Mouse (Mus musculus) liver, postnatal 0 days (tissue): Measurements from ENCODE around the gene Zcchc24. TPM values are rescaled to one million over a fixed set of nuclear protein-coding genes. Genes with fewer than 3 reads are reported as not detected.

Experiments
- ATAC-seq: fragments of 200-750 bp; cut with Nextera tagmentation; 2 replicates; pipeline ENCODE4 v1.8.0; 2017; ENCODE audit warnings: mild to moderate bottlenecking, moderate library complexity
- DNase-seq: peaks from one replicate; pipeline ENCODE4 v3.0.0-alpha.2; 2016
- H3K27ac ChIP-seq: fragments of 300-500 bp; sonication (generic); 2 replicates; pipeline ENCODE4 v1.5.1; 2014; ENCODE audit warnings: antibody characterized with exemption, moderate library complexity, mild to moderate bottlenecking, low read depth
- H3K27me3 ChIP-seq: fragments of 300-500 bp; sonication (generic); 2 replicates; pipeline ENCODE4 v1.6.1; 2014; ENCODE audit warnings: low read length, control low read depth, mixed read lengths; ENCODE audit not compliant: insufficient read depth
- H3K36me3 ChIP-seq: fragments of 300-500 bp; sonication (generic); replicated peaks from 2 replicates; pipeline ENCODE4 v1.6.1; 2014; ENCODE audit warnings: mild to moderate bottlenecking, control low read depth, low read length, moderate library complexity, mixed read lengths; ENCODE audit not compliant: insufficient read depth
- H3K4me1 ChIP-seq: fragments of 300-500 bp; sonication (generic); 2 replicates; pipeline ENCODE4 v1.6.1; 2014; ENCODE audit warnings: antibody characterized with exemption, mild to moderate bottlenecking, control low read depth; ENCODE audit not compliant: insufficient read depth
- H3K4me2 ChIP-seq: fragments of 300-500 bp; sonication (generic); 2 replicates; pipeline ENCODE4 v1.6.1; 2014; ENCODE audit warnings: low read depth, mild to moderate bottlenecking, low read length, moderate library complexity, mixed read lengths
- H3K4me3 ChIP-seq: fragments of 300-500 bp; sonication (generic); 2 replicates; pipeline ENCODE4 v1.5.1; 2014; ENCODE audit warnings: low read depth, low read length
- H3K9ac ChIP-seq: fragments of 300-500 bp; sonication (generic); replicated peaks from 2 replicates; pipeline ENCODE4 v1.6.1; 2014; ENCODE audit warnings: mild to moderate bottlenecking, moderate library complexity
- H3K9me3 ChIP-seq: fragments of 300-500 bp; sonication (generic); 2 replicates; pipeline ENCODE4 v1.6.1; 2016; ENCODE audit warnings: mild to moderate bottlenecking, control low read depth, low read length, mixed read lengths
- CTCF ChIP-seq: sonication (generic); IDR thresholded peaks from 2 replicates; pipeline ENCODE4 v1.5.1; 2016; ENCODE audit warnings: antibody characterized with exemption, low read depth
- EP300 ChIP-seq: IDR thresholded peaks from 2 replicates; pipeline ENCODE4 v1.6.1; 2016; ENCODE audit warnings: antibody characterized with exemption, low read depth, mild to moderate bottlenecking
- WGBS: fragments of 180-500 bp; shearing (Covaris S2); extraction: QIAGEN DNeasy Blood & Tissue Kit; methylation state at CpG from one replicate; pipeline ENCODE4 v1.1.7; 2014; ENCODE audit not compliant: insufficient replicate concordance; 5-methylcytosine and 5-hydroxymethylcytosine counted together
- polyA plus RNA-seq: library from polyadenylated mRNA; unstranded; fragments of >200 nt; fragmentation: Nextera tagmentation; extraction: Ambion mirVana; gene quantifications from 2 replicates; pipeline ENCODE4 v1.2.1, GENCODE M21; 2015

Zcchc24 gene
- polyA plus RNA-seq, 1 experiment from 2014 or later, result 13.8 TPM

DNA sequence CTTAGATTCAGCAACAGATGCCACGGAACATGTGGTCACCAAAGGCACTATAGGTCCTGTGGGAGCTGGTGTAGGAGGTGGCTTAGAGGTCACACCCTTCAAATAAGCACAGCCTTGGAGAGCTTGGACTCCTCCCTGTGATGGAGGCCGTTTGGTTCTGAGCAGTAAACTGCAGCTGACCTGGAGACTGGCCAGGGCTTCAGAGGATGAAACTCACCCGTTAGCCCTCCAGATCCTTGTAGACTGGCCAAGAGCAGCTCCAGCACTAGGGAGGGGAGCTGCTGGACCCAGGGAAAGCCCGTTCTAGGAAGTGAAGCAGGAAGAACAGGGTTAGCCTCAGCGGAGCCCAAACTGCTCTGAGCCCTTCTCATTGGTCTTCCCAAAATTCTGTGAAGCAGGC lies 18.1 kb upstream of the Zcchc24 start:
- Histone ChIP-seq H3K27ac (no peak overlapping the region), H3K9me3 (no peaks in the 10 kb centered on the region), H3K9ac (no peak overlapping the region), H3K4me1 (peaks cover 10% of the 10 kb centered on the region), H3K4me2 (no peak overlapping the region), H3K36me3 (no peaks in the 10 kb centered on the region), H3K27me3 (no peaks in the 10 kb centered on the region), H3K4me3 (no peak overlapping the region)
- TF ChIP-seq CTCF (no peak), EP300 (no peak)
- ATAC-seq (no peak), DNase-seq (no peak)
- WGBS, result 58% methylated on average over 5 of the region's 5 CpGs

DNA sequence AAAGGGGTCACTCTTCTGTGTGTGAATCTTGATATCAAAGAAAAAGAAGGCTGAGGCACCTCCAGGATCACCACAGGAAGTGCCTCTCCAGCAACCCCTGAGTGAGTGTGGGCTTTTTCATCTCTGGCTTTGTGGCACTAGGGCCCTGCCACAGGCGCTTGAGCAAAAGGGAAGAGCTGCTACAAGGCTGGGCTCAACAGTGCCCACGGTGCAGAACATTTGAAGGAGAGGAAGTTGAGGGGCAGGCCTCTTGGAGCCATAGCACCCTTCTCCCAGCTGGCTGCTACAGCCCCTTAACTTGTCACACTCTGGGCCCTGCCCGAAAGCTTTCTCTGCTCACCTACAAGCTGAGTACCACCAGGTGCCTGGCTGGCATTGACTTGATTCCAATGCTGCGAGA lies 16.4 kb upstream of the Zcchc24 start:
- Histone ChIP-seq H3K4me2 (no peak overlapping the region), H3K9me3 (no peaks in the 10 kb centered on the region), H3K27me3 (no peaks in the 10 kb centered on the region), H3K27ac (no peak overlapping the region), H3K4me1 (peaks cover 10% of the 10 kb centered on the region), H3K9ac (no peak overlapping the region), H3K36me3 (no peaks in the 10 kb centered on the region), H3K4me3 (no peak overlapping the region)
- no peak for DNase-seq
- WGBS, result 54% methylated on average over 4 of the region's 4 CpGs
- no peak for ATAC-seq
- TF ChIP-seq EP300 (no peak), CTCF (no peak)

DNA sequence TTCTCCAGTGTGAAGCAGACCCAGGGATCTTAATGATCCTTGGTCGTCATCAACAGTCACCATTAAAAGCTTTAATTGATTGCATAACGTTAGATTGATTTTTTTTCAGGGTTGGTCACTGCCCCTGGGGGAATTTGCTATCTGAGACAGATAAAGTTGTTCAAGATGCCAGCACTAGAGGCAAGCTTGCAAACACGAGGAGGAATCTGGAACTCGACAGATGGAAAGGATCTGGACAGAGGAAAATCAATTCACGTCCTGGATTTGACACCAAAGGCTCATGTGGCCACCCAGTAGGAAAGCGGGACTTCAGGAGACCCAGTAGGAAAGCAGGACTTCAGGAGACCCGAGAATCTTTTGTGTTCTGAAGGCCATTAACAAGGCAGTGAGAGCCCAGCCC lies 14.4 kb upstream of the Zcchc24 start:
- no peak overlapping the region for H3K4me2 ChIP-seq
- H3K4me1 ChIP-seq, result peaks cover 3% of the 10 kb centered on the region; the same call in 1 of the 2 replicates
- no peak overlapping the region for H3K9ac ChIP-seq
- TF ChIP-seq CTCF (no peak), EP300 (no peak)
- no peaks in the 10 kb centered on the region for H3K36me3 ChIP-seq
- no peak overlapping the region for H3K4me3 ChIP-seq
- H3K27me3 ChIP-seq, result no peaks in the 10 kb centered on the region
- no peak for ATAC-seq
- H3K27ac ChIP-seq, result no peak overlapping the region
- 48% methylated on average over 7 of the region's 7 CpGs for WGBS
- no peaks in the 10 kb centered on the region for H3K9me3 ChIP-seq
- no peak for DNase-seq

DNA sequence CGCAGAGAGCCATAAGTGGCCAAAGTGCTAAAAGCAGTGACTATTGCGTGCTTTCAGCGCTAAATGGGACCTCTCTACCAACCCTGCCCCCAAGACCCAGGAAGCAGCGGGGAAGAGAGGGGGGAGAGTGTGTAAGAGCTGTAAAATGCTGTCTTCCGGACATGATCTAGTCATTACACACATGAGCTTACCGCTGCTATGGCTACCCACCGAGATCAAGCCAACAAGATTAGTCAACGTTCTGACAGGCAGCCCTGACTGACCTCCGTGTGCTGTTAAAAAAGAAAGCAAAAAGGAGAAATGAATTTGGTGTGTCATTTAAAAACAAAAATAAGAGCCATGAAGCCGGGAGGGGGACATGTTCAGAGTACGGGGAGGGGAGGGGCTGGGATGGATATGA lies 11.8 kb upstream of the Zcchc24 start:
- TF ChIP-seq EP300, result no peak
- TF ChIP-seq CTCF, result no peak
- Histone ChIP-seq H3K27ac (no peak overlapping the region), H3K4me3 (no peak overlapping the region), H3K4me1 (peaks cover 9% of the 10 kb centered on the region; the same call in 1 of the 2 replicates), H3K4me2 (no peak overlapping the region), H3K36me3 (no peaks in the 10 kb centered on the region), H3K9ac (no peak overlapping the region), H3K27me3 (no peaks in the 10 kb centered on the region), H3K9me3 (no peaks in the 10 kb centered on the region)
- ATAC-seq (no peak), DNase-seq (no peak)
- 62% methylated on average over 11 of the region's 11 CpGs for WGBS

DNA sequence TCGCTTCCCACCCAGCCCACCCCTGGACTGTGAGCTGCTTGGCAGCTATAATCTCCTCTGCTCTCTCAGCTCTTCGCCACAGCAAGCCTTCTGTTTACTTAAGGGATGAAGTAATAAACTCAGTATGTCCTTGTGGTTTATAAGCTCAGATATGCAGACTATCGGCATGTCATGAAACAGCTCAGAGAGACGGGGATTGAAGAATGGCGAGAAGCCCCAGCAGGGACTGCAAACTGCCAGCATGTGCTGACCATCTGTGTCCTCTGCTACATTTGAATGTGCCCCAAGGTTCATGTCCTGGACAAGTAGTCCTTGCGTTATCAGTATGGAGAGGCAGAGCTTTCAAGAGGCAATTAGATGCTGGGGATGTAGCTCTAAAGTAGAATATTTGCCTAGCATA lies 7.5 kb upstream of the Zcchc24 start:
- H3K4me2 ChIP-seq, result no peak overlapping the region
- H3K9me3 ChIP-seq, result no peaks in the 10 kb centered on the region
- no peak overlapping the region for H3K9ac ChIP-seq
- 74% methylated on average over 6 of the region's 6 CpGs for WGBS
- H3K36me3 ChIP-seq, result no peaks in the 10 kb centered on the region
- H3K27me3 ChIP-seq, result no peaks in the 10 kb centered on the region
- no peak overlapping the region for H3K4me3 ChIP-seq
- no peak overlapping the region for H3K27ac ChIP-seq
- TF ChIP-seq CTCF (no peak), EP300 (no peak)
- ATAC-seq (no peak), DNase-seq (no peak)
- peaks cover 26% of the 10 kb centered on the region for H3K4me1 ChIP-seq

DNA sequence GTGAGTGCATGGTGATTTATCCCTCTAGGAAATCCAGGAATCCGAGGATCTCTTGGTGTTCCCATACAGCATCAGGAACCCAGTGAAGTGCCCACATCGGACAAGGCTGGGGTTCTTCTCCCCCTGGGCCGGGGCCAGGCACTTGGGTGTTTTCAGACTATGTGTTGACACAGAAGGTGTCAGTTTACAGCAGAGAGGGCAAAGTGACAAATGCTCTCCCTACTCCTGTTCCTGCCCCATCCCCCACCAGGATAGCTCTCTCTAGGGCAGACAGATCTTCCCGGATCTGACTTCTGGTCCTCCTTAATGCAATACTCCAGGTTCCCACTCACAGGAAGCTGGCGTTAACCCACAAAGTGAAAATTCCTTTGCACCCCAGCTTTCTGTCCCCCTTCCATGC lies 5.3 kb upstream of the Zcchc24 start:
- no peaks in the 10 kb centered on the region for H3K27me3 ChIP-seq
- 44% methylated on average over 5 of the region's 5 CpGs for WGBS
- H3K9ac ChIP-seq, result no peak overlapping the region
- H3K36me3 ChIP-seq, result no peaks in the 10 kb centered on the region
- DNase-seq (peak; percentile 50), ATAC-seq (peak; percentile 71)
- H3K27ac ChIP-seq, result peak overlapping the region; percentile 82
- no peak overlapping the region for H3K4me2 ChIP-seq
- no peaks in the 10 kb centered on the region for H3K9me3 ChIP-seq
- no peak overlapping the region for H3K4me3 ChIP-seq
- no peak for TF ChIP-seq CTCF
- no peak for TF ChIP-seq EP300
- H3K4me1 ChIP-seq, result peaks cover 27% of the 10 kb centered on the region

DNA sequence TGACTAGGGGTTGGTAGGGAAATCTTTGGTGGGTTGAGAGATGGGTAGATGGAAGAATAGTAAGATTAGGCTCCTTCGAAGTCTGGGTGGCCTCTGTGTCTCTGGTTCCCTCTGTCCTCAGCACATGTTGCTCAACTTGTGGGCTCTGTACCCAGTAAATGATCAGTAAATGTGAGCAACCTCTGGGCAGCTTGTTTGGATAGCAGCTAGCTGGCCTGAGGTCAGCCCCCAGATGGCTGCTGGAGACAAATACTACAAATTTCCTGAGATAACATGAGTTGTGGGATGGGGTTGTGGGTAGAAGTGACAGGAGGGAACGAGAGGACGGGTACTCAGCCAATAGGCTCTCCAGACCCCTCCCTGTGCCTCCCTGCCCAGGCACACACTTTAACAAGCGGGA lies 4.2 kb upstream of the Zcchc24 start:
- DNase-seq (no peak), ATAC-seq (peak; percentile 53)
- Histone ChIP-seq H3K27ac (peak overlapping the region; percentile 82), H3K4me2 (no peak overlapping the region), H3K36me3 (no peaks in the 10 kb centered on the region), H3K27me3 (no peaks in the 10 kb centered on the region), H3K4me1 (peaks cover 28% of the 10 kb centered on the region), H3K9me3 (no peaks in the 10 kb centered on the region), H3K4me3 (no peak overlapping the region), H3K9ac (no peak overlapping the region; the same call in 1 of the 2 replicates)
- 12% methylated on average over 4 of the region's 4 CpGs for WGBS
- TF ChIP-seq CTCF (no peak), EP300 (no peak)
